Mouse (Mus musculus): ENCODE measurements around the gene Col11a2.

GRCm38 (mm10) chr17:34029890-34030595 lies 9.2 kb upstream of the Col11a2 start:
- TF ChIP-seq CTCF (IDR thresholded peaks at IDR 0.05) (no peak), EP300 (IDR thresholded peaks at IDR 0.05; ENCODE audit: insufficient read depth, low read depth, low read length) (no peak), POLR2A (IDR thresholded peaks at IDR 0.05; ENCODE audit: insufficient read depth, low read depth, low read length) (no peak)
